Mouse (Mus musculus): ENCODE results near the gene Acat2.
"Not testable (repeated sequence)": the region's sequence is repeated elsewhere in the genome, so short reads cannot be mapped to it uniquely, and the experiment has no call there.

Gene Acat2

DNA sequence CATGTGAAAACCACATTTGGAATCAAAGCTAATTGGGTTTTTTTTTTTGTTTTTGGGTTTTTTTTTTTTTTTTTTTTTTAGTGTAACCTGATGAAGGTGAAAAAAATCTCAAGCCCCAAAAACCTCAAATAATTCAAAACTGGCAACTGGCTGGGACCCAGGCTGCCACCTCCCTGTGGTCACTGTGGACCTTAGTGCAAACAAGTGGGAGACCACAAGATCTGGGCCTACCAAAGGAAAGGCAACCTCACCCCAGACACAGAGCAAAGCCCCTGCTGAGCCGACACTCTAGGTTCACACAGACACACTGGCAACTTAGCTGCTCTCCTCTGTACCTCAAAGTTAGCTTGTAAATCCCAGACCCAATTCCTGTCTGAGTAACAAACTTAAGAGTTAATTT lies 56.2 kb downstream of the Acat2 start:
- DNase-seq, result no peak

DNA sequence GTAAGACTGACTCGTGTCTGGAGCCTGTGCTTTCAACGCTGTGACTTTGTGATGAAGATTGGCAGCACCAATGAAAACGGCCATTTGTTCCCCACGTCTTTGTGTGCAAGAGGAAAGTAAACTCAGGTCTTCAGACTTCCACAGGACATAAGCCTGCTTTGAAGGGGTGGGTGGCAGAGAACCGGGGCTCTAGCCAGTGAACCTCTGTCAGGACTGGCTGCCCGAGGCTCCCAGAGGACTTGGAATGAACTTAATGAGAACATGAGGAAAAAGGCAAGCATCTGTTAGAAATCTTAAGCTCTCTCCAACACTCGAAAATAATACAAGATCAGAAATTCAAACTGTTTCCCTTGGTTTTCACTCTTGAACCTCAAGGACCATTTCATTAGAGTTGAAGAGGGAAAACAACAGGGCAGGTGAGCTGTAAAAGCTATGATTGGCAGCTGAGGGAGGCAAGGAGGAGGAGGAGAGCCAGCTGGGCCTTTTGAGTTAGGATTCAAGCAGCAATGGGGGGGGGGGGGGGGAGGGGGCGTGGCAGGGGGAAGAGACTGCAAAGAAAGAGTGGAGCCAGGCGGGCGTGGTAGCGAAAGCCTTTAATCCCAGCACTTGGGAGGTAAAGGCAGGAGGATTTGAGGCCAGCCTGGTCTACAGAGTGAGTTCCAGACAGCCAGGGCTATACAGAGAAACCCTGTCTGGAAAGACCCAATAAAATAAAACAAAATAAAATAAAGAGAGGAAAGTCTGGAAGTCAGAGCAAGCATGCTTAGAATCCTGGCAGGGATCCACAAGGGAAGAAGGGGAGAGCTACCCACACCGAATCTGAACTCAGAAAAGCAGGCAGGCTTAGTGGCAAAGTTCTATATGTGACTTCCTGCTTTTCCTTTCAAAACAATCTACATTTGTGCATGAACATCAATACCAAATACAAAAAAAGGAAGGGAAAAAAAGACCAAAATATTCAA lies 56.9 kb downstream of the Acat2 start:
- no peak for DNase-seq

DNA sequence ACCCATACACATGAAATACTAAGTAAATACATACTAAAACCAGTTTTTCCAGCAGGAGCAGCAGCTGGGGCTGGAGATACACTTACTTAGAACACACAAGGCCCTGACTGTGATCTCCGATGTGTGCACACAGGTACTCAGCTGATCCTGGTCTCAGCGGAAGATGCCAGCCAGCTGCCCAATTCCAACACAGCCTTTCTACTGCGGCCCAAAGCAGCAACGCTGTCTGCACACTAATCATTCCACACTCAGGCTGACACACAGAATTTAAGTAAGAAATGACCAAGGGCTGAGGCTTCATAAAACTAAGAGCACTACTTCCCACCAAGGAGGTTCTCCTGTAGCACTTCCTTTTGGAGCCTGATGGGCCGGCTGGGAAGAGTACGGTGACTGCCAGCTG lies 58.3 kb downstream of the Acat2 start:
- DNase-seq, result no peak

- not testable (repeated sequence) for DNase-seq
Observed at GRCm38 (mm10) chr17:12898607-12899006, 61.9 kb downstream of the Acat2 start.

DNA sequence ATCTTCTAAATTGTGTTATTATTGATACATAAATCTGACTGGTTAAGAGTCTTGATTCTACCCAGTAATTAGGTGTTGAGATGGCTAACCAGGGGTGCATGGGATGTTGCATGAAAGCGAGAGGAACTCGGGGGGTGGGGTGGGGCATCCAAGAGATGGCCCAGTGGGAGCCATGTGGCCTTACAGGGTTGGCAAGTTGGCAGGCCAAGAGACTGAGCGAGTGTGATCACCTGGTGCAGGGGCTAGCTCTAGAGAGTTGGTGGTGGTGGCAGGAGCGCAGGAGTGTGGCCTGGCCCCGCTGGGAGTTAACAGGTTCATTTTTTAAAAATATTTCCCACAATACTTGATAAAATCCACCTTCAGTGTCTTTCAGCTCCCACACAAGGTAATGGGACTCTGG lies 62.9 kb downstream of the Acat2 start:
- DNase-seq, result no peak

Measured in kidney, postnatal 36 days (tissue).